Mouse (Mus musculus): Measurements from ENCODE around the gene Map6d1. TPM values are rescaled to one million over a fixed set of nuclear protein-coding genes. Genes with fewer than 3 reads are reported as not detected.

Map6d1 gene
- polyA plus RNA-seq, 1 experiment from 2014 or later = 0.65 TPM

DNA sequence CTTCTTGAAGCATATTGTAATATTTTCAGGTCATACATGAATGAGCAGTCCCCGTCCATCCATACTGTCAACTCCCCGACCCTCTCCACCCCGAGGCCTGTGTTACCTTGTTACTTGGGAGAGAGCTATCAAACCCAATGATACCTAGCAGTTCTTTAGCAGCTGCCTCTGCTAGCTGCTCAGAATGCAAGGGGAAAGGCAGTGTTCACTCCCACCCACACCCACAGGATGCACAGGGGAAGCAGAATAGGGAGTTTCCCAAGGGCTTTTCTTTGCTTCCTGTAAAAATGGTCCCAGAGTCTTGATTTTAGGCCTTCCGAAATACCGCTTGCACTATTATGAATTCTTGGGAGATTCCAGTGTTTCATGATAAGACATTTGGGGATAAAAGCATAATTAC, 13.0 kb downstream of the Map6d1 start:
- Histone ChIP-seq H3K27ac (no peak overlapping the region), H3K9ac (no peak overlapping the region), H3K4me1 (no peaks in the 10 kb centered on the region), H3K9me3 (no peaks in the 10 kb centered on the region), H3K36me3 (peaks cover 65% of the 10 kb centered on the region), H3K4me2 (no peak overlapping the region), H3K4me3 (no peak overlapping the region), H3K27me3 (no peaks in the 10 kb centered on the region)
- 91% methylated on average over 5 of the region's 5 CpGs for WGBS
- ATAC-seq (ENCODE audit: borderline replicate concordance, extremely low read depth, low FRiP score, low TSS enrichment) = no peak

- ATAC-seq (ENCODE audit: borderline replicate concordance, extremely low read depth, low FRiP score, low TSS enrichment) = no peak
- no peak overlapping the region for H3K27ac ChIP-seq
- 58% methylated on average over 6 of the region's 6 CpGs for WGBS
Measured at GRCm38 (mm10) chr16:20227504-20227903, 13.7 kb downstream of the Map6d1 start.

DNA sequence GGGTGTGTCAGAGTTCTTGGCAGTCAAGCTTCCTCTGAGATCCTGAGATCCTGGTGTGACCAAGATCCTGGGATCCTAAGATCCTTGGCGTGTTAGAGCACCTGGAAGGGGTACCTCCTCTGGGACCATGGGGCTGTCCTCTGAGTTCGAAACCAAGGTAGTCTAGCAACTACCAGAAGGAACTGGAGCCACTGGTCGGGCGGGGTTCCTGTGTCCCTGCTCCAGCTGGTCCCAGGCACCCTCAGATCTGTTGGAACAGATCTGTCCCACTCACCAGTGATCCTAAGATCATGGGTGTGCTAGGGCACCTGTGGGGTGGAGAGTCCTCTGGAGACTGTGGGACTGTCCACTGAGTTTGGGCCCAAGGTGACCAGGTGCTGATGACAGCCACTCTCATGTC, 14.5 kb downstream of the Map6d1 start:
- no peak for ATAC-seq (ENCODE audit: borderline replicate concordance, extremely low read depth, low FRiP score, low TSS enrichment)
- no peak overlapping the region for H3K9ac ChIP-seq
- no peaks in the 10 kb centered on the region for H3K4me1 ChIP-seq
- H3K4me2 ChIP-seq = no peak overlapping the region
- no peak overlapping the region for H3K27ac ChIP-seq
- whole genome bisulfite sequencing = 88% methylated on average over 4 of the region's 4 CpGs
- no peak overlapping the region for H3K4me3 ChIP-seq
- H3K9me3 ChIP-seq = no peaks in the 10 kb centered on the region
- no peaks in the 10 kb centered on the region for H3K27me3 ChIP-seq
- peaks cover 78% of the 10 kb centered on the region for H3K36me3 ChIP-seq

More at GRCm38 (mm10) chr16:20227504-20227903, 13.7 kb downstream of the Map6d1 start:
- Histone ChIP-seq H3K4me1 (no peaks in the 10 kb centered on the region), H3K9me3 (no peaks in the 10 kb centered on the region), H3K4me3 (no peak overlapping the region), H3K36me3 (peaks cover 72% of the 10 kb centered on the region), H3K4me2 (no peak overlapping the region), H3K9ac (no peak overlapping the region), H3K27me3 (no peaks in the 10 kb centered on the region)

DNA sequence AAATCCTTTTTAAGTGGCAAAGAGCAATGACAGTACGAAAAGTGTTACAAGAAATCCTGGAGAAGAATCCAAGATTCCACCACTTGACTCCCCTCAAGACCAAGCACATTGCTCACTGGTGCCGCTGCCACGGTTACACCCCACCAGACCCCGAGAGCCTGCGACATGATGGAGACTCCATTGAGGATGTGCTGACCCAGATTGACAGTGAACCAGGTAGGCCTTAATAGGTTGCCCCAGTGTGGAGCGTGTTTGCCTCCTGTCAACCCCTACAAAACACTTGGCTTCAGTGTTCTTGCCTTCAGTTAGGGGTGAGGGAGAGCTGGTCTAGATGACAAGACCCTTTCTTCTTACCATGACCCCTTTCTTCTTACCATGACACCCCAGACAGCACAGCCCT, 18.4 kb downstream of the Map6d1 start:
- Histone ChIP-seq H3K9ac (no peak overlapping the region), H3K27ac (no peak overlapping the region), H3K27me3 (no peaks in the 10 kb centered on the region), H3K9me3 (no peaks in the 10 kb centered on the region), H3K4me2 (no peak overlapping the region), H3K36me3 (peaks cover 78% of the 10 kb centered on the region), H3K4me3 (no peak overlapping the region), H3K4me1 (no peaks in the 10 kb centered on the region)
- no peak for ATAC-seq (ENCODE audit: borderline replicate concordance, extremely low read depth, low FRiP score, low TSS enrichment)
- 95% methylated on average over 6 of the region's 6 CpGs for WGBS

- Histone ChIP-seq H3K9ac (no peak overlapping the region), H3K4me1 (no peaks in the 10 kb centered on the region), H3K36me3 (peaks cover 82% of the 10 kb centered on the region), H3K9me3 (no peaks in the 10 kb centered on the region), H3K4me3 (no peak overlapping the region), H3K27ac (no peak overlapping the region), H3K4me2 (no peak overlapping the region), H3K27me3 (no peaks in the 10 kb centered on the region)
- no peak for ATAC-seq (ENCODE audit: borderline replicate concordance, extremely low read depth, low FRiP score, low TSS enrichment)
- 84% methylated on average over 3 of the region's 3 CpGs for WGBS
Measured at GRCm38 (mm10) chr16:20213591-20214226, 27.4 kb downstream of the Map6d1 start.

DNA sequence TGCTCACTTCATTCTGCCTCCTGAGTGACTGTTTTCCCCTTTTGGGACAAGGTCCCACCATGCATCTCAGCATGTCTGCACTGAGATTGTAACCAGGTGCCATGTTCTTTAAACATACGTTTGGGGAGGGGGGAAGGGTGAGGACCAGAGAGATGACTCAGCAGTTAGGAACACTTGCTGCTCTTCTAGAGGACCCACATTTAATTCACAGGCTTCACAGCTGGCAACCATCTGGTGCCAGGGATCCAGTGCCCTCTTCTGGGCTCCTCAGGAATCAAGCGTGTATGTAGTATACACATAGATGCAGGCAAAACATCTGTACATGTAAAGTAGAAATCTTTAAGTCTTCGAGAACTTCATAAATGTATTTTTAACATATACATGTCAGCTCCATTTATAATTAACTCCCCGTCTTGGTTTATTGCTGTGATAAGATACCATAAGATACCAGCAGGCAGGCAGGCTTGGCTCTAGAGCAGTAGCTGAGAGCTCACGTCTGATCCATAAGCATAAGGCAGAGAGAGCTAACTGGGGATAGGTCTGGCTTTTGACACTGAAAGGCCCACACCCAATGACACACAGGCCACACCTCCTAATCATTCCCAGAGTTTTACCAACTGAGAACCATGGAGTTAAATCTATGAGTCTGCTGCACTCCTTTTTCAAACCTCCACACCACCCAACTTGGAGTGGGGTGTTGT, 41.5 kb downstream of the Map6d1 start:
- Histone ChIP-seq H3K27me3 (no peaks in the 10 kb centered on the region), H3K4me1 (no peaks in the 10 kb centered on the region), H3K36me3 (peaks cover 72% of the 10 kb centered on the region), H3K4me2 (no peak overlapping the region), H3K9ac (no peak overlapping the region), H3K27ac (no peak overlapping the region), H3K9me3 (no peaks in the 10 kb centered on the region), H3K4me3 (no peak overlapping the region)
- 82% methylated on average over 5 of the region's 5 CpGs for WGBS
- ATAC-seq (ENCODE audit: borderline replicate concordance, extremely low read depth, low FRiP score, low TSS enrichment) = no peak

DNA sequence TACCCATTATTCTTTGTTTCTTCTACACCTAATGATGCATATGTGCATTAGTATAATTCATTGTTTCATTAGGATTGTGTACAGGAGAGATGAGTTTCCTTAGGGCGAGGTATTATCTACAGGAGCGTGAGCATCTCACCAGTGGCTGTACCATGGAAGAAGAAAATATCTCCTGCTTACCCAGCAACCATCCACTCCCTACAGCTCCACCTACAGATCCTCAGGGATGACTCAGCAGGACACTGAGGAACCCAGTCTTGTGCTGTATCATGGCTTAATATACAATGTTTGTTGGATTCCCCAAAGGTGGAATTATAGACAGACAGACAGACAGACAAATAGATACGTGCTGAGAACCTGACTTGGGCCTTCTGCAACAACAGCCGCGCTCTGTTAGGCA, 44.2 kb downstream of the Map6d1 start:
- H3K9ac ChIP-seq = no peak overlapping the region
- H3K4me1 ChIP-seq = no peaks in the 10 kb centered on the region
- no peaks in the 10 kb centered on the region for H3K9me3 ChIP-seq
- peaks cover 78% of the 10 kb centered on the region for H3K36me3 ChIP-seq
- H3K27me3 ChIP-seq = no peaks in the 10 kb centered on the region
- ATAC-seq (ENCODE audit: borderline replicate concordance, extremely low read depth, low FRiP score, low TSS enrichment) = no peak
- WGBS = 95% methylated on average over 5 of the region's 5 CpGs
- H3K4me3 ChIP-seq = no peak overlapping the region
- no peak overlapping the region for H3K27ac ChIP-seq
- H3K4me2 ChIP-seq = no peak overlapping the region

GRCm38 (mm10) chr16:20195546-20195945, 45.6 kb downstream of the Map6d1 start:
- H3K4me1 ChIP-seq = no peaks in the 10 kb centered on the region
- WGBS = 100% methylated on average over 3 of the region's 3 CpGs
- no peak overlapping the region for H3K4me2 ChIP-seq
- no peaks in the 10 kb centered on the region for H3K9me3 ChIP-seq
- ATAC-seq (ENCODE audit: borderline replicate concordance, extremely low read depth, low FRiP score, low TSS enrichment) = no peak
- H3K27ac ChIP-seq = no peak overlapping the region
- H3K36me3 ChIP-seq = peaks cover 77% of the 10 kb centered on the region
- no peak overlapping the region for H3K9ac ChIP-seq
- H3K27me3 ChIP-seq = no peaks in the 10 kb centered on the region
- H3K4me3 ChIP-seq = no peak overlapping the region

DNA sequence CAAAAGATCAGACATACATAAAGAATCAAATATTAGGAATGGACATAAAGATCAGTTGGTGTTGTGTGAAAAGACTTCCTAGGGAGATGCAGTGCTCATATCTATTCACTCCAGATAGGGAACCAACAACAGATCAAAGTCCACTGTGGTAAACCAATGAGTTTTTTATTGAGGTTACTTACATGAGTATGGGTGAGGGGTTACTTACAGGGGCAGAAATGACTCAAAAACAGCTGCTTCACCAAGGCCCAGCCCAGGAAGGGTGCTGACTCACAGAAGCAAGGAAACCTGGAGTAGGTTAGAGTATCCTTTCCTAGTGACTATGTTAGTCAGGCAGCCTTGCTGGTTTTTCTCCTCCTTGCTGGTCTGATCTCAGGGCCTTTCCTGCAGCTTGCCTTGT, 49.1 kb downstream of the Map6d1 start:
- no peak for ATAC-seq (ENCODE audit: borderline replicate concordance, extremely low read depth, low FRiP score, low TSS enrichment)
- Histone ChIP-seq H3K27me3 (no peaks in the 10 kb centered on the region), H3K9ac (no peak overlapping the region), H3K36me3 (peaks cover 80% of the 10 kb centered on the region), H3K4me2 (no peak overlapping the region), H3K9me3 (no peaks in the 10 kb centered on the region), H3K27ac (no peak overlapping the region), H3K4me1 (no peaks in the 10 kb centered on the region), H3K4me3 (no peak overlapping the region)

DNA sequence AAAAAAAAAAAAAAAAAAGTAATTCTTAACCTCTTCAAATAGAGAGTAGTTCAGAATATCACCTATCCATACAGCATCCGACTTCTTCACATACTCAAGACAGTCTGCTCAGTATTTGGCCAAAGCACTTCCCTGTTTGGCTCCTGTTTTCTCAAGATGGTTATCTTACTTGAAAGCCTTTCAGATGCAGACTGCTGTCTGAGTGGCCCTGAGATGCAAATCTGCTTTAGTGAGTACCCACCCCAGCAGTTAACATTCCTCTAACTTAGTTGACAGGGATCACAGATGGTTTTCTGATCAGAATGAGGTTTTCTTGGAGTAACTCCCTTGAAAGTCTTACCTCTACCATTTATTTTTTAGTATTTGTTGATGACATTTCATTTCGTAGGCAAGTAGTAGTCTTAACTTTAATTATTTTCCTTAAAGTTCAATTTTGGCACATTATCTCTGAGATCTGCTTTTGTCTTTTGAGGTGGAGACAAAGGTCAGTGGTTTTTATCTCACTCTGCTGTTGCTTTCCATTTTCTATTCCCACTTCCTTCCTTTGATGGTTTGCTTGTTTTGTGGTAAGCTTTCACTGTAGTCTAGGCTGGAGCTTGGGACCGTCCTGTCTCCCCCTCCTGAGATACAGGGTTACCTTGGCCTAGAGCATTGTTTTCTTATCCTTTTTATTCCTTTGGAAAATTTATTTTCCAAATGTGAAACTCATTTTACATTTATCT, 49.8 kb downstream of the Map6d1 start:
- H3K36me3 ChIP-seq = peaks cover 82% of the 10 kb centered on the region
- H3K4me2 ChIP-seq = no peak overlapping the region
- no peak overlapping the region for H3K9ac ChIP-seq
- H3K27ac ChIP-seq = no peak overlapping the region
- H3K4me1 ChIP-seq = no peaks in the 10 kb centered on the region
- H3K9me3 ChIP-seq = no peaks in the 10 kb centered on the region
- 64% methylated on average over 3 of the region's 3 CpGs for WGBS
- ATAC-seq (ENCODE audit: borderline replicate concordance, extremely low read depth, low FRiP score, low TSS enrichment) = no peak
- H3K4me3 ChIP-seq = no peak overlapping the region
- H3K27me3 ChIP-seq = no peaks in the 10 kb centered on the region

DNA sequence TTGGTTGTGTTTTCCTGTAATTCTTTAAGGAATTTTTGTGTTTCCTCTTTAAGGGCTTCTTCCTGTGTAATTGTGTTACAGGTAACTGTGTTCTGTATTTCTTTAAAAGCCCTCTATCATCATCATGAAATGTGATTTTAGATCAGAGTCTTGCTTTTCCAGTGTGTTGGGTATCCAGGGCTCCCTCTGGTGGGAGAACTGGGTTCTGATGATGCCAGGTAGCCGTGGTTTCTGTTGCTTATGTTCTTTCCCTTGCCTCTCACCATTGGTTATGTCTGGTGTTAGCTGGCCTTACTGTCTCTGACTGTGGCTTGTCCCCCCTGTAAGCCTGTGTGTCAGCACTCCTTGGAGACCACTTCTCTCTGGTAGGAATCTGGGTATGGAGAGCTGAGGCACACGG, 55.8 kb downstream of the Map6d1 start:
- Histone ChIP-seq H3K9ac (no peak overlapping the region), H3K9me3 (no peaks in the 10 kb centered on the region), H3K36me3 (peaks cover 56% of the 10 kb centered on the region), H3K4me2 (no peak overlapping the region), H3K4me3 (no peak overlapping the region), H3K27ac (no peak overlapping the region), H3K4me1 (no peaks in the 10 kb centered on the region), H3K27me3 (no peaks in the 10 kb centered on the region)
- 55% methylated on average over 2 of the region's 2 CpGs for WGBS
- ATAC-seq (ENCODE audit: borderline replicate concordance, extremely low read depth, low FRiP score, low TSS enrichment) = no peak
